Mouse (Mus musculus) kidney, embryonic 14.5 days (tissue): ENCODE measurements at regions not wholly inside any gene's neighbourhood (a gene's known extent, or its start where the extent isn't known, plus 50 kb on each side); places are given as distances from the start of the nearest gene placed in this dataset.

Source experiments
- ATAC-seq: fragments of 200-750 bp; cut with Nextera tagmentation; 2 replicates; pipeline ENCODE4 v1.8.0; 2017; ENCODE audit warnings: moderate number of reproducible peaks, mild to moderate bottlenecking, moderate TSS enrichment, moderate library complexity; ENCODE audit not compliant: low FRiP score, low TSS enrichment
- H3K27ac ChIP-seq: fragments of 300-500 bp; sonication (generic); 2 replicates; pipeline ENCODE4 v1.5.1; 2014; ENCODE audit warnings: low read depth, mild to moderate bottlenecking, low read length, moderate library complexity, mixed read lengths
- H3K27me3 ChIP-seq: fragments of 300-500 bp; sonication (generic); 2 replicates; pipeline ENCODE4 v1.6.1; 2014; ENCODE audit warnings: mild to moderate bottlenecking, low read length; ENCODE audit not compliant: control insufficient read depth, insufficient read depth
- H3K36me3 ChIP-seq: fragments of 300-500 bp; sonication (generic); 2 replicates; pipeline ENCODE4 v1.6.1; 2014; ENCODE audit warnings: low read length, mixed read lengths; ENCODE audit not compliant: control insufficient read depth, insufficient read depth
- H3K4me1 ChIP-seq: fragments of 300-500 bp; sonication (generic); 2 replicates; pipeline ENCODE4 v1.6.1; 2014; ENCODE audit warnings: low read length, mixed read lengths; ENCODE audit not compliant: control insufficient read depth, insufficient read depth
- H3K4me2 ChIP-seq: fragments of 300-500 bp; sonication (generic); replicated peaks from 2 replicates; pipeline ENCODE4 v1.6.1; 2014; ENCODE audit warnings: low read depth, mild to moderate bottlenecking, low read length
- H3K4me3 ChIP-seq: fragments of 300-500 bp; sonication (generic); 2 replicates; pipeline ENCODE4 v1.5.1; 2014; ENCODE audit warnings: mild to moderate bottlenecking, low read length
- H3K9ac ChIP-seq: fragments of 300-500 bp; sonication (generic); 2 replicates; pipeline ENCODE4 v1.6.1; 2014; ENCODE audit warnings: low read depth, mild to moderate bottlenecking, low read length, moderate library complexity
- H3K9me3 ChIP-seq: fragments of 300-500 bp; sonication (generic); 2 replicates; pipeline ENCODE4 v1.6.1; 2016; ENCODE audit warnings: low read length; ENCODE audit not compliant: control insufficient read depth
- WGBS: fragments of 180-500 bp; shearing (Covaris S2); extraction: QIAGEN DNeasy Blood & Tissue Kit; methylation state at CpG from one replicate; pipeline ENCODE4 v1.1.7; 2014; 5-methylcytosine and 5-hydroxymethylcytosine counted together

DNA sequence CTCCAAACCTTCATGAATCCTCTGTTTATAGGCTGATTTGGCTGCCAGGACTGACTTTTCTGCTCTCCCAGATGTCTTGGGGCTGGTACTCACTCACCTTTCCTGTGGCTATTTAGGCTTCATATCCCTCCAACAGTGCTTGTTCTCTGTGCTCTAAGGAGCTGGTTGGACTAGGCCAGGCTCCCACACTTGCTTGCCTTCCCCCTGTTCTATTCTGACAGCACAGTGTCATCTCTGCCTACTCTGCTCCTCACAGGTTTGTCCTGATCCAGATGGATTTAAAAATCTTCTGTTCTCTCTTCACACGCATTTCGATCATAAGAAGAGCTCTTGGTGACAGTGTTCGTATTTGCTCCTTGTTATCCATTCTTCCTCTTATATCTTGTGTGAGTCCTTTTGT, 134.7 kb upstream of the N4bp1 start:
- Histone ChIP-seq H3K4me3 (no peak overlapping the region), H3K9me3 (no peaks in the 10 kb centered on the region), H3K36me3 (no peaks in the 10 kb centered on the region), H3K4me2 (no peak overlapping the region), H3K4me1 (no peaks in the 10 kb centered on the region), H3K27me3 (no peaks in the 10 kb centered on the region), H3K9ac (no peak overlapping the region), H3K27ac (no peak overlapping the region)
- no peak for ATAC-seq
- WGBS: 96% methylated on average over 3 of the region's 3 CpGs

DNA sequence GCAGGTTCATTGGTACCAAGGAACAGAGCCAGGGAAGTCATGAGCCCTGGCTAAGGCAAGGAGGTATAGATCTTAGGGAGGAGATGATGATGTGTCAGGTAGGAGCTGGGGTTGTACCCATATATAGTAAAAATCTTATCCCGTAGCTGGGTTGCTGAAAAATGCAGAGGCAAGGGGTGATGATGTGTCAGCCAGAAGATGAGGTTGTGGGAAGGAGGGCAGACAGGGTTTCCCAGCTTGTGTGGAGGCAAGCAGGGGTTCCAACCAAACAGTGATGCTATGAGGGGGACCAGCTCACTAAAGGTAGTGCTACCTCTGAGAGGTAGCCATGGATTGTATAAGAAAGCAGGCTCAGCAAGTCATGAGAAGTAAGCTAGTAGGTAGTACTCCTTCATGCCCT, 90.5 kb upstream of the N4bp1 start:
- H3K27me3 ChIP-seq: 0 out of 2 replicates have a peak, but pooled peaks cover 2% of the 10 kb centered on the region
- H3K4me1 ChIP-seq: no peaks in the 10 kb centered on the region
- no peaks in the 10 kb centered on the region for H3K9me3 ChIP-seq
- no peak overlapping the region for H3K9ac ChIP-seq
- ATAC-seq: no peak
- no peaks in the 10 kb centered on the region for H3K36me3 ChIP-seq
- WGBS: 78% methylated on average over 1 of the region's 1 CpGs
- H3K4me2 ChIP-seq: no peak overlapping the region
- no peak overlapping the region for H3K4me3 ChIP-seq
- no peak overlapping the region for H3K27ac ChIP-seq

DNA sequence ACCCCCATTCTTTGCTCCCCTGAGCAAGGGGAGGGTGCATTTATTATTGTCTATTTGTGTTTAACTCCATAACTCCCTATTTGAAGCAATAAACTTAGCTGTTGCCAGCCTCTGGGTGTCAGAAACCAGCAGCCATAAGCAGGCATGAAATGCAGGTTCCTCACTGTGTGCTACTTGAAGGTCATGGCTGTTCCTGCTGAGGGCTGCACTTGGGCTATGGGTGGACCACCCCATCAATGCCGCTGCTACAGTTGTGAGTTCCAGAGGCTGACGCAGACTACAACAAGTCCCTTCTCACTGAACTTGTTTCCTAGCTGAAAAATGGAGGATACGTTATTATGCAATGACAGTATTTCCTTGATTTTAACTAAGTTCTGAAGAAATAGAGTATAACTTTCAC, 86.7 kb upstream of the N4bp1 start:
- Histone ChIP-seq H3K27me3 (0 out of 2 replicates have a peak, but pooled peaks cover 2% of the 10 kb centered on the region), H3K4me2 (no peak overlapping the region), H3K9ac (no peak overlapping the region), H3K36me3 (no peaks in the 10 kb centered on the region), H3K9me3 (no peaks in the 10 kb centered on the region), H3K4me1 (no peaks in the 10 kb centered on the region), H3K27ac (no peak overlapping the region), H3K4me3 (no peak overlapping the region)
- no peak for ATAC-seq
- WGBS: 91% methylated on average over 3 of the region's 3 CpGs

DNA sequence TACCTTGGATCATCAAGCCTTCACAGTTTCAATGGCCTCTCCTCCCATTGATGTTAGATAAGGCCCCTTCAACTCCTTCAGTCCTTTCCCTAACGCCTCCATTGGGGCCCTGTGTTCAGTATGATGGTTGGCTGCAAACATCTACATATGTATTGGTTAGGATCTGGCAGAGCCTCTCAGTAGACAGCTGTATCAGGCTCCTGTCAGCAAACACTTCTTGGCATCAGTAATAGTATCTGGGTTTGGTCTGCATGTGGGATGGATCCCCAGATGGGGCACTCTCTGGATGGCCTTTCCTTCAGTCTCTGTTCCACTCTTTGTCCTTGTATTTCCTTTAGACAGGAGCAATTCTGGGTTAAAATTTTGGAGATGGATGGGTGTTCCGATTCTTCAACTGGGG, 84.0 kb upstream of the N4bp1 start:
- Histone ChIP-seq H3K4me1 (no peaks in the 10 kb centered on the region), H3K27ac (no peak overlapping the region), H3K4me2 (no peak overlapping the region), H3K9me3 (no peaks in the 10 kb centered on the region), H3K27me3 (0 out of 2 replicates have a peak, but pooled peaks cover 2% of the 10 kb centered on the region), H3K4me3 (no peak overlapping the region), H3K36me3 (no peaks in the 10 kb centered on the region), H3K9ac (no peak overlapping the region)
- 97% methylated on average over 2 of the region's 2 CpGs for WGBS
- no peak for ATAC-seq

DNA sequence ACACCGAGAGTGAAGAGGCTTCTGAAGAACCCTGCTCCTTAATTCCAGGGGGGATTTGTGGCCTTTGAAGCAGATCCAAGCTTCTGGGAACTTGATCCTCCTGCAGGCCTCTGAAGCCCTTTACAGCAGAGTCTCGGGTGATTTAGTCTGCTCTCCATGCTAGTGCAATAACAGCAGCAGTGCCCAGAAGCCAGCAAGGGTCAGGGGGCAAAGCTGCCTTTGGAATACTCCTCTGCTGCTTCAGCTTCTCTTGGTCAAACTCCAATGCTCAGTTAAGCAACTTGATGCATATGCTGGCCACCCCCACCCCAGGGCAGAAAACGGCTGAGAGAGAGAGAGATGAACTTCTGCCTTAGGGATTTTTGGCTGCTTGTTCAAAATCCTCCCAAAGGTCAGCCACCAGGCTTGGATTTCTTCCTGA, 82.8 kb upstream of the N4bp1 start:
- Histone ChIP-seq H3K9me3 (no peaks in the 10 kb centered on the region), H3K27me3 (no peaks in the 10 kb centered on the region), H3K36me3 (no peaks in the 10 kb centered on the region), H3K27ac (no peak overlapping the region), H3K9ac (no peak overlapping the region), H3K4me1 (no peaks in the 10 kb centered on the region), H3K4me3 (no peak overlapping the region), H3K4me2 (no peak overlapping the region)
- 5% methylated on average over 3 of the region's 3 CpGs for WGBS
- ATAC-seq: peak; percentile 95

DNA sequence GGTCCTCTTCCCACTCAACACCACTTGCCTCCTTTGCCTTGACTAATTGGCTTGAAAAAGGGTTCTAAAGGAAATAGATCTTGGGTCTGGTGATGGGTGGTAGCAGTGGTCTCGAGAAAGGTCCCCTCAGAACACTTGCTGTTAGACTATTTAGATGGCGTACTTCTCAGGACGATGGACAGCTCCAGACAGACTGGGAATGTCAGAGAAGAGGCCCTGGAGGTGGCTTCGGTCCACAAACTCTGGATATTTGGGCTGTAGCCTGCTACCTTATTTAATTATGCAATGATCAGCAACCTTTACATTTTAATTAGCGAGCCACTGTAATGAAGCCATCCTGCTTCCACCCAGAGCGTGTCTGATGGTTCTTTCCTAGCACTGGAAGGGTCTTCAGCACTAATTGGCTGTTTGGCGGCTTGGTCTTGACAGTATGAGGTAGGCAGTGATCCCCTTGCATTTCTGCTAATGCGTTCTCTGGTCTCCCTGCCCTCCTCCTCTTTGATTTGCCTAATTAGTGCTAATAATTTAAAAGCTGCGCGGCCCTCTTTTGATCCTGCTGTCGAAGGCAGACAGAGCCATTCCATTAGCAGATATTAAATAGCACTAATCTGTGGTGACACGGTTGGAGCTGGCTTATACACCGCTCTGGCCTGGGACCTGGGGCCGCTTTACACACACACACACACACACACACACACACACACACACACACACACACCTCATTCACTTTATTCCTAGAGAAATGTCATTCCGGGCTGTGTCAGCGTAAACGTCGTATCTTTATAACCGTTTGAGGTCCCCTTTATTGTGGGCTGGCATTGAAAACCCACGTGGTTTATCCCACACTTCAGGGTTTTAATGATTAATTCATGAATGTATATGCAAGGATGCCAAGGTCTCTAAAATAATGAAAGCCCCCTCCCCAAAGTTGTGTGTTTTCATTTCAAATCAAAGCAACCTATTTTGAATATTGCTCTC, 76.4 kb upstream of the N4bp1 start:
- Histone ChIP-seq H3K27me3 (no peaks in the 10 kb centered on the region), H3K36me3 (no peaks in the 10 kb centered on the region), H3K9me3 (no peaks in the 10 kb centered on the region; the same call in 1 of the 2 replicates), H3K27ac (no peak overlapping the region), H3K4me3 (no peak overlapping the region), H3K4me1 (no peaks in the 10 kb centered on the region), H3K4me2 (no peak overlapping the region), H3K9ac (no peak overlapping the region)
- 66% methylated on average over 20 of the region's 20 CpGs for WGBS
- no peak for ATAC-seq
